Comparison of ENCODE assay signal across 18 mouse cellular contexts in genomic region chr6:110247490-110247889, GRCm38 (mm10).
DNase-seq lines count a peak whose midpoint lies in the region; ATAC-seq and TF ChIP-seq lines count a peak whose summit lies in the region.
"Had no signal": no experiment of that assay in that cellular context is flagged by ENCODE, and none has a peak within 500 bp of the region (broad histone marks: within the 10 kb centered on the region; RNA-seq: fewer than 3 reads in every experiment).

No protein-coding gene starts in this region.

- H3K4me3 ChIP-seq in embryonic facial prominence, embryonic 14.5 days (ENCODE audit: low read depth, low read length): no peak overlapping the region
- H3K4me3 ChIP-seq in embryonic facial prominence, embryonic 10.5 days: no peak overlapping the region
- no peak overlapping the region for H3K4me3 ChIP-seq in limb, embryonic 14.5 days (replicated peaks; ENCODE audit: low read length)
- H3K4me3 ChIP-seq in limb, embryonic 10.5 days: no peak overlapping the region
- H3K4me3 ChIP-seq in MEL (ENCODE audit: control insufficient read depth in 1 of 2, insufficient read depth in 1 of 2, low read depth in 2 of 2, low read length in 2 of 2): no peak overlapping the region
- no peak overlapping the region for H3K4me3 ChIP-seq in stomach, postnatal 0 days (ENCODE audit: low read depth, low read length)
- H3K4me3 ChIP-seq: gastrocnemius, adult 2 months; heart, embryonic 12.5 days; hindbrain, embryonic 10.5 days; intestine, embryonic 15.5 days had no signal

- no peak overlapping the region for H3K9ac ChIP-seq in embryonic facial prominence, embryonic 14.5 days (ENCODE audit: low read depth, low read length)
- no peak overlapping the region for H3K9ac ChIP-seq in limb, embryonic 14.5 days (ENCODE audit: low read depth, low read length, severe bottlenecking)
- H3K9ac ChIP-seq in MEL (ENCODE audit: control insufficient read depth, low read depth, low read length, poor library complexity, severe bottlenecking): no peak overlapping the region
- H3K9ac ChIP-seq in stomach, postnatal 0 days (ENCODE audit: low read length): no peak overlapping the region
- H3K9ac ChIP-seq: heart, embryonic 12.5 days; intestine, embryonic 15.5 days had no signal

- TF ChIP-seq POLR2A in limb, embryonic 14.5 days (IDR thresholded peaks at IDR 0.05; ENCODE audit: borderline replicate concordance, extremely low read depth, insufficient read depth, insufficient read length): no peak
- no peak for TF ChIP-seq POLR2A in MEL (IDR thresholded peaks at IDR 0.05; ENCODE audit: control insufficient read depth in 1 of 2, insufficient read depth in 1 of 2, low read depth in 1 of 2, low read length in 2 of 2, poor library complexity in 1 of 2)

- H3K4me2 ChIP-seq in embryonic facial prominence, embryonic 14.5 days (ENCODE audit: low read depth, low read length): no peak overlapping the region
- no peak overlapping the region for H3K4me2 ChIP-seq in limb, embryonic 14.5 days (replicated peaks; ENCODE audit: low read depth, low read length, severe bottlenecking)
- H3K4me2 ChIP-seq in stomach, postnatal 0 days (replicated peaks; ENCODE audit: low read depth): no peak overlapping the region
- H3K4me2 ChIP-seq: heart, embryonic 12.5 days; intestine, embryonic 15.5 days had no signal

- H3K27ac ChIP-seq in embryonic facial prominence, embryonic 14.5 days (replicated peaks; ENCODE audit: low read depth, low read length): no peak overlapping the region
- no peak overlapping the region for H3K27ac ChIP-seq in embryonic facial prominence, embryonic 10.5 days (replicated peaks)
- H3K27ac ChIP-seq in limb, embryonic 14.5 days (replicated peaks; ENCODE audit: low read depth, low read length): no peak overlapping the region
- H3K27ac ChIP-seq in limb, embryonic 10.5 days: no peak overlapping the region
- H3K27ac ChIP-seq in MEL (ENCODE audit: control insufficient read depth, low read depth, low read length): no peak overlapping the region
- H3K27ac ChIP-seq in stomach, postnatal 0 days (replicated peaks): no peak overlapping the region
- H3K27ac ChIP-seq: gastrocnemius, adult 2 months; hindbrain, embryonic 10.5 days; intestine, embryonic 15.5 days had no signal

- no peaks in the 10 kb centered on the region for H3K27me3 ChIP-seq in embryonic facial prominence, embryonic 14.5 days (replicated peaks; ENCODE audit: control insufficient read depth, insufficient read depth, low read length)
- H3K27me3 ChIP-seq in embryonic facial prominence, embryonic 10.5 days (replicated peaks; ENCODE audit: low read depth, poor library complexity, severe bottlenecking): no peaks in the 10 kb centered on the region
- H3K27me3 ChIP-seq in limb, embryonic 14.5 days (ENCODE audit: control insufficient read depth, insufficient read depth, low read length): no peaks in the 10 kb centered on the region
- H3K27me3 ChIP-seq in limb, embryonic 10.5 days (ENCODE audit: low read depth, poor library complexity, severe bottlenecking): no peaks in the 10 kb centered on the region
- H3K27me3 ChIP-seq in MEL (ENCODE audit: control insufficient read depth in 1 of 2, insufficient read depth in 2 of 2, low read length in 2 of 2): no peaks in the 10 kb centered on the region
- H3K27me3 ChIP-seq in stomach, postnatal 0 days (ENCODE audit: control insufficient read depth, insufficient read depth, low read length): no peaks in the 10 kb centered on the region
- H3K27me3 ChIP-seq: heart, embryonic 12.5 days; intestine, embryonic 15.5 days had no signal

- no peak for TF ChIP-seq RAD21 in MEL (IDR thresholded peaks at IDR 0.05; ENCODE audit: low read depth, low read length)

- no peaks in the 10 kb centered on the region for H3K36me3 ChIP-seq in embryonic facial prominence, embryonic 14.5 days (ENCODE audit: control insufficient read depth, insufficient read depth, low read length)
- no peaks in the 10 kb centered on the region for H3K36me3 ChIP-seq in embryonic facial prominence, embryonic 10.5 days (replicated peaks)
- no peaks in the 10 kb centered on the region for H3K36me3 ChIP-seq in limb, embryonic 14.5 days (ENCODE audit: control insufficient read depth, insufficient read depth, low read length)
- H3K36me3 ChIP-seq in limb, embryonic 10.5 days: no peaks in the 10 kb centered on the region
- no peaks in the 10 kb centered on the region for H3K36me3 ChIP-seq in MEL (ENCODE audit: control insufficient read depth in 1 of 2, insufficient read depth in 2 of 2, low read length in 2 of 2)
- H3K36me3 ChIP-seq in stomach, postnatal 0 days (ENCODE audit: control insufficient read depth, insufficient read depth, low read length): no peaks in the 10 kb centered on the region
- H3K36me3 ChIP-seq: heart, embryonic 12.5 days; hindbrain, embryonic 10.5 days; intestine, embryonic 15.5 days had no signal

- no peaks in the 10 kb centered on the region for H3K79me2 ChIP-seq in MEL (ENCODE audit: control insufficient read depth, insufficient read depth, low read length, poor library complexity)

- WGBS in embryonic facial prominence, embryonic 14.5 days: 56% methylated on average over 1 of the region's 1 CpGs
- WGBS in embryonic facial prominence, embryonic 10.5 days: 87% methylated on average over 1 of the region's 1 CpGs
- 71% methylated on average over 1 of the region's 1 CpGs for WGBS in limb, embryonic 14.5 days
- WGBS in limb, embryonic 10.5 days: 84% methylated on average over 1 of the region's 1 CpGs
- WGBS in stomach, postnatal 0 days: 43% methylated on average over 1 of the region's 1 CpGs

- no peak for TF ChIP-seq EP300 in MEL (IDR thresholded peaks at IDR 0.05; ENCODE audit: low read depth in 1 of 2, low read length in 2 of 2)
- TF ChIP-seq EP300 in stomach, postnatal 0 days (optimal IDR thresholded peaks at IDR 0.05): no peak

- no peak for ATAC-seq in embryonic facial prominence, embryonic 14.5 days (ENCODE audit: low read depth)
- no peak for ATAC-seq in limb, embryonic 14.5 days (ENCODE audit: low FRiP score, low read depth)
- ATAC-seq in stomach, postnatal 0 days (ENCODE audit: low FRiP score, low TSS enrichment): no peak
- ATAC-seq: forebrain, embryonic 16.5 days; intestine, embryonic 15.5 days had no signal

- DNase-seq in embryonic facial prominence, embryonic 14.5 days (ENCODE audit: low spot score): peak; percentile 35
- DNase-seq in embryonic facial prominence, embryonic 10.5 days (ENCODE audit: low spot score): no peak
- peak; percentile 31 for DNase-seq in limb, embryonic 14.5 days (ENCODE audit: low spot score)
- DNase-seq in limb, embryonic 10.5 days (ENCODE audit: low spot score): no peak
- DNase-seq in MEL (ENCODE audit: low read depth, low spot score) (peak; percentile 8), MN1 (ENCODE audit: low spot score) (peak; percentile 14)
- DNase-seq in stomach, postnatal 0 days (ENCODE audit: low spot score): no peak
- DNase-seq: adrenal gland, postnatal 10 days; cerebellum, adult 11-12 months; cerebellum, adult 9-10 months; cerebellum, postnatal 36 days; gastrocnemius, adult 2 months; gastrocnemius, postnatal 25 days; kidney, adult 18-20 months had no signal

- H3K9me3 ChIP-seq in embryonic facial prominence, embryonic 14.5 days (ENCODE audit: control insufficient read depth, low read length): no peaks in the 10 kb centered on the region
- H3K9me3 ChIP-seq in embryonic facial prominence, embryonic 10.5 days: no peaks in the 10 kb centered on the region
- no peaks in the 10 kb centered on the region for H3K9me3 ChIP-seq in limb, embryonic 14.5 days (ENCODE audit: control insufficient read depth, low read length)
- H3K9me3 ChIP-seq in limb, embryonic 10.5 days (replicated peaks): no peaks in the 10 kb centered on the region
- no peaks in the 10 kb centered on the region for H3K9me3 ChIP-seq in MEL (replicated peaks; ENCODE audit: insufficient read depth, low read length)
- H3K9me3 ChIP-seq in stomach, postnatal 0 days (ENCODE audit: control insufficient read depth, low read length): no peaks in the 10 kb centered on the region
- H3K9me3 ChIP-seq: heart, embryonic 12.5 days; hindbrain, embryonic 10.5 days; intestine, embryonic 15.5 days had no signal

- H3K4me1 ChIP-seq in embryonic facial prominence, embryonic 14.5 days (ENCODE audit: control insufficient read depth, insufficient read depth, low read length): no peaks in the 10 kb centered on the region
- H3K4me1 ChIP-seq in embryonic facial prominence, embryonic 10.5 days: no peaks in the 10 kb centered on the region
- no peaks in the 10 kb centered on the region for H3K4me1 ChIP-seq in limb, embryonic 14.5 days (ENCODE audit: control insufficient read depth, insufficient read depth, low read length)
- H3K4me1 ChIP-seq in limb, embryonic 10.5 days: no peaks in the 10 kb centered on the region
- no peaks in the 10 kb centered on the region for H3K4me1 ChIP-seq in MEL (ENCODE audit: control insufficient read depth in 1 of 2, insufficient read depth in 2 of 2, low read length in 2 of 2)
- H3K4me1 ChIP-seq in stomach, postnatal 0 days (replicated peaks; ENCODE audit: control insufficient read depth, insufficient read depth): no peaks in the 10 kb centered on the region
- H3K4me1 ChIP-seq: heart, embryonic 12.5 days; hindbrain, embryonic 10.5 days; intestine, embryonic 15.5 days had no signal

- no peak for TF ChIP-seq CTCF in MEL (IDR thresholded peaks at IDR 0.05 in 2 of 3, conservative IDR thresholded peaks at IDR 0.05 in 1 of 3; ENCODE audit: control insufficient read depth in 1 of 3, insufficient read depth in 1 of 3, low read depth in 2 of 3, low read length in 3 of 3, poor library complexity in 1 of 3, severe bottlenecking in 1 of 3)
- TF ChIP-seq CTCF in stomach, postnatal 0 days (IDR thresholded peaks at IDR 0.05; ENCODE audit: low read depth): no peak

TF ChIP-seq in MEL, 35 proteins besides CTCF, POLR2A, EP300 and RAD21 (continues in another document):
- no peak for TF ChIP-seq MAFK (IDR thresholded peaks at IDR 0.05; ENCODE audit: borderline replicate concordance, low read depth, low read length)
- TF ChIP-seq MXI1 (IDR thresholded peaks at IDR 0.05; ENCODE audit: low read depth, low read length): no peak
- TF ChIP-seq ZMIZ1 (IDR thresholded peaks at IDR 0.05; ENCODE audit: low read depth, low read length): no peak
- TF ChIP-seq BHLHE40 (IDR thresholded peaks at IDR 0.05; ENCODE audit: borderline replicate concordance, low read depth, low read length): no peak
- no peak for TF ChIP-seq USF2 (IDR thresholded peaks at IDR 0.05; ENCODE audit: borderline replicate concordance in 1 of 2, insufficient read depth in 1 of 2, low read depth in 1 of 2, low read length in 2 of 2)
- TF ChIP-seq NRF1 (IDR thresholded peaks at IDR 0.05; ENCODE audit: insufficient read depth, low read depth, low read length, poor library complexity, severe bottlenecking): no peak
- TF ChIP-seq ZNF384 (IDR thresholded peaks at IDR 0.05; ENCODE audit: low read depth, low read length): no peak
- TF ChIP-seq ZKSCAN1 (IDR thresholded peaks at IDR 0.05; ENCODE audit: low read depth, low read length): no peak
- TF ChIP-seq TCF12 (IDR thresholded peaks at IDR 0.05; ENCODE audit: low read depth, low read length): no peak
- TF ChIP-seq MEF2A (IDR thresholded peaks at IDR 0.05; ENCODE audit: extremely low read depth, insufficient replicate concordance, low read depth, low read length, poor library complexity, severe bottlenecking): no peak
- TF ChIP-seq ZC3H11A (IDR thresholded peaks at IDR 0.05; ENCODE audit: low read depth, low read length): no peak
- TF ChIP-seq CHD2 (IDR thresholded peaks at IDR 0.05; ENCODE audit: low read length): no peak

Comparison
In these comparisons a context has a peak if more than half of its experiments do, and no peak if none do; other contexts are left out.
1. DNase-seq: peak in embryonic facial prominence, embryonic 14.5 days (single experiment), limb, embryonic 14.5 days (single experiment), MEL (single experiment) and MN1 (single experiment); none in embryonic facial prominence, embryonic 10.5 days (single experiment), limb, embryonic 10.5 days (single experiment) and stomach, postnatal 0 days (single experiment).